Mouse (Mus musculus) embryonic facial prominence, embryonic 15.5 days (tissue): ENCODE results near the gene Gm13420. TPM values are rescaled to one million over a fixed set of nuclear protein-coding genes. Genes with fewer than 3 reads are reported as not detected.

Source experiments
- ATAC-seq: fragments of 200-750 bp; cut with Nextera tagmentation; 2 replicates; pipeline ENCODE4 v1.8.0; 2017; ENCODE audit warnings: low read depth, moderate TSS enrichment; ENCODE audit not compliant: insufficient number of reproducible peaks, low FRiP score, low TSS enrichment
- H3K27ac ChIP-seq: fragments of 300-500 bp; sonication (generic); replicated peaks from 2 replicates; pipeline ENCODE4 v1.5.1; 2015; ENCODE audit warnings: mild to moderate bottlenecking, inconsistent platforms
- H3K27me3 ChIP-seq: fragments of 300-500 bp; sonication (generic); 2 replicates; pipeline ENCODE4 v1.6.1; 2015; ENCODE audit warnings: inconsistent platforms
- H3K36me3 ChIP-seq: fragments of 300-500 bp; sonication (generic); 2 replicates; pipeline ENCODE4 v1.6.1; 2015; ENCODE audit warnings: mild to moderate bottlenecking, inconsistent platforms
- H3K4me1 ChIP-seq: fragments of 300-500 bp; sonication (generic); 2 replicates; pipeline ENCODE4 v1.6.1; 2015; ENCODE audit warnings: inconsistent platforms
- H3K4me2 ChIP-seq: fragments of 300-500 bp; sonication (generic); replicated peaks from 2 replicates; pipeline ENCODE4 v1.6.1; 2015; ENCODE audit warnings: mild to moderate bottlenecking, inconsistent platforms
- H3K4me3 ChIP-seq: fragments of 300-500 bp; sonication (generic); replicated peaks from 2 replicates; pipeline ENCODE4 v1.5.1; 2015; ENCODE audit warnings: mild to moderate bottlenecking, inconsistent platforms
- H3K9ac ChIP-seq: fragments of 300-500 bp; sonication (generic); 2 replicates; pipeline ENCODE4 v1.6.1; 2015; ENCODE audit warnings: inconsistent platforms
- H3K9me3 ChIP-seq: fragments of 300-500 bp; sonication (generic); replicated peaks from 2 replicates; pipeline ENCODE4 v1.6.1; 2016; ENCODE audit warnings: inconsistent platforms
- WGBS: fragments of 180-500 bp; shearing (Covaris S2); methylation state at CpG from one replicate; pipeline ENCODE4 v1.1.7; 2015; 5-methylcytosine and 5-hydroxymethylcytosine counted together
- polyA plus RNA-seq: library from polyadenylated mRNA; unstranded; fragments of >200 nt; fragmentation: Nextera tagmentation; extraction: Ambion mirVana; gene quantifications from 2 replicates; pipeline ENCODE4 v1.2.1, GENCODE M21; 2015

Gm13420 gene
- polyA plus RNA-seq, 1 experiment from 2014 or later: not detected

DNA sequence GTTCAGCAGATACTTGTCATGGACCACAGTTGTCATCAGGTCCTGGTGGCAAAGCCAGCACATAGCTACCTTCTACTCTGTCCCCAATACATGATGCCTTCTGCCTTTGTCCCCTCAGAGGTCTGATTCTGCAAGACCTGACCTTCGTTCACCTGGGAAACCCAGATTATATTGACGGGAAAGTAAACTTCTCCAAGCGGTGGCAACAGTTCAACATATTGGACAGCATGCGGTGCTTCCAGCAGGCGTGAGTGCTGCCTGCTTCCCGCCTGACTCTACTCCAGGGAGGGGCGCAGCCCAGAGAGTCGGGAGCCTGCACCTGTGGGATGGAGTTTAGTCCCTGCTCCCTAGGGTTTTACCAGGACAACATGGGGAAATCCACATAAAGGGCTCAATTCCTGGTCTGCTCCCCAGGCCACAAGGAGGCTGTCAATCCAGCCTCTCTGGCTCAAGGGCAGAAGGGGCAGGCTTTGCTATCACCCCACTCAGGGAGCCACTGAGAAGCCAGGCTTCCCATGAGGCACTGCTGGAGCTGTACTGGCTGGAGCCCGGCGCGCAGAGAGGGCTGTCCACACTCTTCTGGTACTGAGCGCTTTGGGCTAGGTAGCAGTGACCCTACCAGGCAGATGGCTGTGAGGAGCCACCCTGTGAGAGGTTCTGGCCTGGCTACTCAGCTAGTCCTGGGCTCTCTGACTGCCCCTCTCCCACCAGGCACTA is 14.1 kb downstream of the Gm13420 start:
- H3K4me3 ChIP-seq: no peak overlapping the region
- H3K9ac ChIP-seq: no peak overlapping the region
- peaks cover 71% of the 10 kb centered on the region for H3K36me3 ChIP-seq
- H3K4me1 ChIP-seq: peaks cover 5% of the 10 kb centered on the region; the same call in 1 of the 2 replicates
- 91% methylated on average over 12 of the region's 12 CpGs for WGBS
- no peaks in the 10 kb centered on the region for H3K27me3 ChIP-seq
- no peak for ATAC-seq
- no peaks in the 10 kb centered on the region for H3K9me3 ChIP-seq
- H3K27ac ChIP-seq: no peak overlapping the region
- H3K4me2 ChIP-seq: no peak overlapping the region

DNA sequence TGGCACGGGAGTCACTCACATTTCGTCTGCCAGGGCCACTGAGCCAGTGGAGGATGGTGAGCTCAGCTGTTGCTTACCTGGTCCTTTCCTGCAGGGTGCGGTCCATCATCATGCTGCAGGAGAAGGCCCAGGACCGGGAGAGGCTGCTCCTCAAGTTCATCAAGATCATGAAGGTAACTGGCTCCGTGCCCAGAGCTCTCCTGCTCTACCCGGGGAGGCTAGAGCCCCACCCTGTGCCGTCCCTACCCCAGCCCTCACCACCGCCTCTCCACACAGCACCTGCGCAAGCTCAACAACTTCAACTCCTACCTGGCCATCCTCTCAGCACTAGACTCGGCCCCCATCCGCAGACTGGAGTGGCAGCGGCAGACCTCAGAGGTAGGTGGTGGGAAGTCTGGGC is 15.8 kb downstream of the Gm13420 start:
- 0 out of 2 replicates have a peak overlapping the region, but pooled peaks have one; percentile 5 for H3K4me3 ChIP-seq
- 0 out of 2 replicates have a peak overlapping the region, but pooled peaks have one; percentile 17 for H3K27ac ChIP-seq
- 80% methylated on average over 12 of the region's 12 CpGs for WGBS
- H3K27me3 ChIP-seq: no peaks in the 10 kb centered on the region
- H3K9ac ChIP-seq: no peak overlapping the region
- H3K4me1 ChIP-seq: peaks cover 5% of the 10 kb centered on the region; the same call in 1 of the 2 replicates
- no peak for ATAC-seq
- no peak overlapping the region for H3K4me2 ChIP-seq
- peaks cover 77% of the 10 kb centered on the region for H3K36me3 ChIP-seq
- no peaks in the 10 kb centered on the region for H3K9me3 ChIP-seq

DNA sequence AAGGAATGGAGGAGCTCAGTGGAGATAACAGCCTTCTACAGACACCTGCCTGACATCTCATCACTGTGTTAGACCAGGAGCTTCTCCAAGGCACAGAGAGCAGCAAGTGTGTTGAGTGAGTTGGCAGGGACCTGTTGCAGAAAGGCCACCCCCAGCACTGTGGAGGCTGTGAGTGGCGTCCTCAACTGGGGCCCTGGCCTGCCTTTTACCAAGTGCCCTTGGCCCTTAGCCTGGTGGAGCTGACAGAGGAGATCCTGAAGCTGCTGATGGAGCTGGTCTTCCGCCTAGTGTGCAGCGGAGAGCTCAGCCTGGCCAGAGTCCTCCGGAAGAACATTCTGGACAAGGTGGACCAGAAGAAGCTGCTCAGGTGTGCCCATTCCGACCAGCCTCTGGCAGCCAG is 18.1 kb downstream of the Gm13420 start:
- H3K36me3 ChIP-seq: peaks cover 86% of the 10 kb centered on the region
- 92% methylated on average over 5 of the region's 5 CpGs for WGBS

DNA sequence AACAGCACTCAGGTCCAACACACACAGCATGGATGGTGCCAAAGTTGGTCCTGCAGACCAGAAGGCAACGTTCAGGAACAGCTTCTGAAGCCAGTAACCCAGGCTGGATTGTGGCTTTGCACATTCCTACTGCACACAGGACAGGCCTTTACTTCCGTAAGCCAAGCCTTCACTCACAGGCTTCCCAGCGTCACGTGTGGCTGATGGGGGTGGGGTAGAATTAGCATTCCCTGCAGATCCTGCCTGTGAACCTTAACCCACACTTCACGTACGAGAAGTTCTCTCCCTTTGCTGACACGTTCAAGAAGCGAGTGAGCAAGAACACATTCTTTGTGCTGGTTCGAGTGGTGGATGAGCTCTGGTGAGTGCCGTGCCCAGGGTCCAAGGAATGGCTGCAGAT is 18.9 kb downstream of the Gm13420 start:
- Histone ChIP-seq H3K4me2 (no peak overlapping the region), H3K36me3 (peaks cover 86% of the 10 kb centered on the region), H3K27ac (no peak overlapping the region), H3K4me3 (no peak overlapping the region), H3K9ac (no peak overlapping the region), H3K27me3 (no peaks in the 10 kb centered on the region), H3K9me3 (no peaks in the 10 kb centered on the region), H3K4me1 (no peaks in the 10 kb centered on the region)
- ATAC-seq: no peak
- 90% methylated on average over 10 of the region's 10 CpGs for WGBS

More for the DNA sequence above, 18.1 kb downstream of the Gm13420 start:
- no peaks in the 10 kb centered on the region for H3K4me1 ChIP-seq
- H3K4me3 ChIP-seq: no peak overlapping the region
- no peak overlapping the region for H3K9ac ChIP-seq
- no peaks in the 10 kb centered on the region for H3K27me3 ChIP-seq
- ATAC-seq: no peak
- no peak overlapping the region for H3K4me2 ChIP-seq
- no peak overlapping the region for H3K27ac ChIP-seq
- no peaks in the 10 kb centered on the region for H3K9me3 ChIP-seq

DNA sequence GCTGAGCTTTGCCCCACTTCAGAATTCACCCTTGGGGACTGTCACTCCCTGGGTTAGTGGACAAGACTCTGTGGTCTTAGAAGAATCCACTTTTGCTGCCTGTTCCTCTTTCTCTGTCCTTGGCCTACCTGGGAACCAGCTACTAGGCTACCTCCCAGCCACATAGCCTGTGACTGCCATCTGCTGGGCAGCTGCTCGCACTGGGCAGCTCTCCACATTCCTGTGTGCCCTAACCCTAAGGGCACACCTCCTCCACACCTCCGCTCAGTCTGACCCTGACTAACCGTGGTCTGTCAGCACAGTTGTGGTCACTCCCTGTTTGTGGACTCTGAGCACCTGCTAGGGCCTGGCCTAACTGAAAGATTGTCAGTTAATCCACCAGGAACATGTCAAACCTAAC is 19.9 kb downstream of the Gm13420 start:
- Histone ChIP-seq H3K36me3 (peaks cover 85% of the 10 kb centered on the region), H3K27me3 (no peaks in the 10 kb centered on the region), H3K9me3 (no peaks in the 10 kb centered on the region), H3K4me3 (no peak overlapping the region), H3K4me2 (no peak overlapping the region), H3K9ac (no peak overlapping the region), H3K27ac (no peak overlapping the region), H3K4me1 (no peaks in the 10 kb centered on the region)
- no peak for ATAC-seq
- WGBS: 59% methylated on average over 3 of the region's 3 CpGs

DNA sequence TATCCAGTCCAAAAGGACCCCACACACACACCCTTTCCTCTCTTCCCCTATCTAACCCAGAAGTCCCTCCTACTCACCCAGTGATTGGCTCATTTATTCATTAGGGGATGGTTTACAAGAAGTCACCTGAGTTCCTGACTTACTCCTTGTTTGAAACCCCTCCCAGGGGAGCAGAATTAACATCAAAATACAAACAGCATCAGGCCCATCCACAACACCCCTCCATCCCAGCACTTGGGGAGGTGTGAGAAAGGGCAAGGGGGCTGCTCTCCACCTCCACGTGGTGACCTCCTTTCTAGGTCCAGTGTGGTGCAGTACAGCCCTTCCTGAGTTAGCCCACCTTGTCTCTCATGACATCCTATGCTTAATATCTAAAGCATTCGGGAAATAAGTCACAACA is 22.0 kb downstream of the Gm13420 start:
- peaks cover 85% of the 10 kb centered on the region for H3K36me3 ChIP-seq
- H3K9ac ChIP-seq: no peak overlapping the region
- H3K9me3 ChIP-seq: no peaks in the 10 kb centered on the region
- H3K4me3 ChIP-seq: no peak overlapping the region
- H3K4me1 ChIP-seq: no peaks in the 10 kb centered on the region
- ATAC-seq: no peak
- H3K27ac ChIP-seq: no peak overlapping the region
- no peak overlapping the region for H3K4me2 ChIP-seq
- no peaks in the 10 kb centered on the region for H3K27me3 ChIP-seq
- WGBS: 60% methylated on average over 2 of the region's 2 CpGs

DNA sequence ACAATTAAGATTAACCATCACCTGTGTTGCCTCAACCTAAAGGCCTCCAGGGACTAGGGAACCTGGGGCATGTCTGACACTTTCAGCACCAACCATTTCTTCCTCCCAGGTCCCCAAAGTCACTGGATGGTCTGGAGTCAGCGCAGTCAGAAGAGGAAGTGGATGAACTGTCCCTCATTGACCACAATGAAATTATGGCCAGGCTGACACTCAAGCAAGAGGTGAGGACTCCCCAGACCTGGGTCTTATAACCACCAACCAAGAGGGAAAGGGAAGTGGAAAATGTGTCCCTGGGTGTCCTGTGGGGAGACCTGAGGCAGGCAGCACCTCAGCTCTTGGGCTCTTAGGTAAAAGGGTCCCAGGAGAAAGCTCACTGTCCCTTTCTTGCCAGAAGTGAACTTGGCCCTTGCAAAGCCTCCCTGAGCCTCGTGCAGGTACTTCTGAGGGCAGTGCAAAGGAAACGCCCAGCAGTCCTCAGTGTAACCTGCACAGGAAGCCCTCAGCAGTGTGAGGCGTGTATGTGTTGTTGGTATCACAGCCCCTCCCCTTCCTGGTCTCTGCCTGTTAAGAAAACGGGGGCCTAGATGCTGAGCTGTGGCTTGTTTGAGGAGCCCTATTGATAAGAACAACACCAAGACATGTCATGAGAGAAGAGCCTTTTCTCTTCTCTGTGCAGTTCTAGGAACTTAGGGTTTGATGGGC is 26.7 kb downstream of the Gm13420 start:
- 73% methylated on average over 5 of the region's 5 CpGs for WGBS
- Histone ChIP-seq H3K27me3 (no peaks in the 10 kb centered on the region), H3K4me1 (no peaks in the 10 kb centered on the region), H3K36me3 (peaks cover 93% of the 10 kb centered on the region), H3K9ac (no peak overlapping the region), H3K27ac (no peak overlapping the region), H3K9me3 (no peaks in the 10 kb centered on the region), H3K4me3 (no peak overlapping the region), H3K4me2 (no peak overlapping the region)
- ATAC-seq: no peak

DNA sequence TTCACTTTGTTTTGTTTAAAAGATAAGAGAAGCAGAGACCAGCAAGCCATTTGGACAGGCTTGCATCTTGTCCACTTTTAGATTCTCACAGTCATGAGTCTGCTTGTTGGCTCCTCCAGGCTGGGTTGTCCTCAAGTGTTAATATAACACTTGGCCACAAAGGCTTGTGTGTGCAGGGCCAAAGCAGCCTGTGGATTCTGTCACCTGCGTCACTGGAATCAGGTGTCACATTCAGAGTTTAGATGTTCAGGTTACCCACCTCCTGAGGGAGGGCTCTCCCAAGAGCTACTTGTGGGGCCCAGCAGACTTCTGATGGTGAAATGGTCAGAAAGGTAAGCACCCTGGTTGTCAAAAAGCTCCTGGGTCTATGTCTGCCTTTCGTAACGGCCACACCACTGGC is 28.4 kb downstream of the Gm13420 start:
- no peaks in the 10 kb centered on the region for H3K4me1 ChIP-seq
- H3K9ac ChIP-seq: no peak overlapping the region
- H3K27me3 ChIP-seq: no peaks in the 10 kb centered on the region
- H3K9me3 ChIP-seq: no peaks in the 10 kb centered on the region
- H3K4me3 ChIP-seq: no peak overlapping the region
- peaks cover 87% of the 10 kb centered on the region for H3K36me3 ChIP-seq
- WGBS: 90% methylated on average over 3 of the region's 3 CpGs
- no peak overlapping the region for H3K4me2 ChIP-seq
- ATAC-seq: no peak
- no peak overlapping the region for H3K27ac ChIP-seq

DNA sequence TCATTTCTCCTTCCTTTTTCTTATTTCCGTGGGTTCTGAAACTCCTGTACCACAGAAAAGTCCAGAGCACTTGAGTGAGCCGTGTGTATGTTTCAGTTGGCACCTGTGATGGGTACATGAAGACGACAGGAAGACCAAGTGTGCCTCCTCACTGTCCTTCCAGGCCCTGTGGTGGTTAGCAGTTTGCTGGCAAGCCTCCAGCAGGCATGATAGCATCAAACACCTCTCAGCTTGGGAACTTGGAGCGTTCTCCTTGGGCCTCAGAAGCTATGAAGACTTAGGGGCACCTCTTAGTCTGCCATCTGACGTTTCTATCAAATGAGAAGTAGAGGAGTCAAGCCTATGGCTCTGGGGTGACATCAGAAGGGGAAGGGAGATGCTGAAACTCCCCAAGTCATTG is 32.9 kb downstream of the Gm13420 start:
- Histone ChIP-seq H3K9me3 (no peaks in the 10 kb centered on the region), H3K27ac (no peak overlapping the region), H3K4me3 (no peak overlapping the region), H3K36me3 (peaks cover 59% of the 10 kb centered on the region), H3K27me3 (no peaks in the 10 kb centered on the region), H3K4me1 (peaks cover 24% of the 10 kb centered on the region), H3K4me2 (no peak overlapping the region), H3K9ac (no peak overlapping the region)
- WGBS: 77% methylated on average over 5 of the region's 5 CpGs
- no peak for ATAC-seq

DNA sequence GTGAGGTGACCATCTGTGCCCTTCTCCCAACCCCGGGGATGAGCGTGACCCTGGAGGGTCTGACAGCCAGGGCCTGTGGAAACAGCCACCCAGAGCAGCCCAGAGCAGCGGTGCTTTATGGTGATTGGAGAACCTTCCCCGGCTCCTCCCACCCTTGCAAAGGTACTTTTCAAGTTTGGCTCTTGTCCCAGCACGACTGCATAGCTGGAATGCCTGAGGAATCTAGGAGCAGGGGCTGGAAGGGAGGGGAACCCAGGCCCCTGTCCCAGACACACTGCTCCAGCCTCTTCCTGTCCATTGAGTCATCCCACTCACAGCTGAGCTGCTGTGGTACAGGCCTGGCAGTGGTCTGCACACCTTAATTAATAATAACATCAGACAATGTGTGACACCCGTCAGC is 34.8 kb downstream of the Gm13420 start:
- Histone ChIP-seq H3K9ac (no peak overlapping the region), H3K36me3 (peaks cover 52% of the 10 kb centered on the region), H3K27me3 (no peaks in the 10 kb centered on the region), H3K4me2 (peak overlapping the region; percentile 27; the same call in 1 of the 2 replicates), H3K4me1 (peaks cover 24% of the 10 kb centered on the region), H3K9me3 (no peaks in the 10 kb centered on the region), H3K27ac (peak overlapping the region; percentile 74), H3K4me3 (no peak overlapping the region)
- 12% methylated on average over 6 of the region's 6 CpGs for WGBS
- peak; percentile 87 for ATAC-seq

DNA sequence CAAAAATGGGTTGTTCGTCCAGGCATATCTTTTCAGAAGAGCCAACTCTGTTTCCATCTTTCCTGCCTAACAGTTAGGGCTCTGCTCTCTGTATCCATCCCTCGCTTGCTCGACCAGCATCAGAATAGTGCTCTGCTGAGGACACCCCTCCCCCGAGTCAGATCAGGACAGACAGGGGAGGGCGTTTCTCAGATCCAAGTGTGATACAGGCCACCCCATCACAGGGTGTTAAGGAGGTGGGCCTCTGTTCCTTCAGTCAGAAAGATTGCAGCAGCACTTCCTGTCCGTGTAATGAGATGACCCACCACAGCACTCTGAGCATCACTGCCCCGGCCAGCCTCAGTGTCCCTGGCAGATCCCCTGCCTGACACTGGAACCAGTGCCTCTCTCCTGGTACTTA is 35.3 kb downstream of the Gm13420 start:
- no peak overlapping the region for H3K9ac ChIP-seq
- ATAC-seq: no peak
- H3K4me2 ChIP-seq: no peak overlapping the region
- no peaks in the 10 kb centered on the region for H3K9me3 ChIP-seq
- peaks cover 24% of the 10 kb centered on the region for H3K4me1 ChIP-seq
- H3K27ac ChIP-seq: peak overlapping the region; percentile 74
- no peak overlapping the region for H3K4me3 ChIP-seq
- H3K36me3 ChIP-seq: peaks cover 52% of the 10 kb centered on the region
- no peaks in the 10 kb centered on the region for H3K27me3 ChIP-seq
- 31% methylated on average over 7 of the region's 7 CpGs for WGBS
